Mouse (Mus musculus) erythroblast, embryonic 14.5 days (primary cell): ENCODE measurements around the gene Dscam.

Experiments
- GATA1 ChIP-seq: IDR thresholded peaks from 2 replicates; pipeline ENCODE4 v1.6.1; 2012; ENCODE audit warnings: low read length, inconsistent platforms, mixed read lengths
- TAL1 ChIP-seq: IDR thresholded peaks from 3 replicates; pipeline ENCODE4 v1.6.1; 2012; ENCODE audit warnings: low read length, inconsistent platforms, mixed read lengths

- TF ChIP-seq GATA1 (no peak), TAL1 (no peak)
Measured at GRCm38 (mm10) chr16:97168614-97169013, 1.9 kb downstream of the Dscam start.
